Mouse (Mus musculus) adrenal gland, postnatal 4 days (tissue): ENCODE measurements around the gene Krt75. TPM values are rescaled to one million over a fixed set of nuclear protein-coding genes. Genes with fewer than 3 reads are reported as not detected.

Source experiments
- DNase-seq, 2 experiments: peaks; one replicate each; pipeline ENCODE4 v3.0.0; 2021 to 2022; ENCODE audit warnings: low spot score in 2 of 2, mixed read lengths in 2 of 2
- long read RNA-seq, 2 experiments: library from polyadenylated mRNA; stranded (forward); transcript quantifications; one replicate each; pipeline ENCODE4 v2.0.0; 2021
- total RNA-seq, 2 experiments: library from RNA; stranded (reverse); gene quantifications; 2 replicates each; pipeline ENCODE4 v1.2.3; 2021

The Krt75 gene
- not detected for total RNA-seq
- long read RNA-seq, experiment 1: 0 reads
- long read RNA-seq, experiment 2: 0 reads

- no peak for DNase-seq
These were observed at the start of gene Krt75 for GRCm38 (mm10) chr15:101573796-101574345. Gene Krt75, minus strand, starts transcription at chr15:101573904.

- DNase-seq: no peak
These were observed 25.4 kb upstream of the Krt75 start for GRCm38 (mm10) chr15:101599123-101599522.

GRCm38 (mm10) chr15:101588216-101588615, 14.5 kb upstream of the Krt75 start:
- no peak for DNase-seq

GRCm38 (mm10) chr15:101584456-101584855, 10.8 kb upstream of the Krt75 start:
- no peak for DNase-seq

GRCm38 (mm10) chr15:101583211-101583965, 9.7 kb upstream of the Krt75 start:
- no peak for DNase-seq

- DNase-seq: no peak
These were observed 8.0 kb upstream of the Krt75 start for GRCm38 (mm10) chr15:101581701-101582100.

GRCm38 (mm10) chr15:101575506-101575905, 1.8 kb upstream of the Krt75 start:
- DNase-seq: no peak

- no peak for DNase-seq
These were observed 5.9 kb downstream of the Krt75 start for GRCm38 (mm10) chr15:101567780-101568179.

- no peak for DNase-seq
These were observed 10.9 kb downstream of the Krt75 start, which contains the start of gene Krt90 for GRCm38 (mm10) chr15:101562850-101563249. Gene Krt90, minus strand, starts transcription at chr15:101562950.

GRCm38 (mm10) chr15:101558034-101558646, 15.6 kb downstream of the Krt75 start:
- no peak for DNase-seq

- no peak for DNase-seq
These were observed 20.5 kb downstream of the Krt75 start for GRCm38 (mm10) chr15:101553169-101553568.

GRCm38 (mm10) chr15:101552188-101552587, 21.5 kb downstream of the Krt75 start:
- DNase-seq: no peak

- DNase-seq: no peak
These were observed 23.1 kb downstream of the Krt75 start, which contains the start of gene Krt82 for GRCm38 (mm10) chr15:101550567-101550966. Gene Krt82, minus strand, starts transcription at chr15:101550667.

- DNase-seq: no peak
These were observed 29.2 kb downstream of the Krt75 start for GRCm38 (mm10) chr15:101544478-101544877.

GRCm38 (mm10) chr15:101542543-101542942, 31.2 kb downstream of the Krt75 start:
- no peak for DNase-seq

GRCm38 (mm10) chr15:101538580-101538900, 35.2 kb downstream of the Krt75 start:
- DNase-seq: no peak

- DNase-seq: no peak
These were observed 35.7 kb downstream of the Krt75 start for GRCm38 (mm10) chr15:101537864-101538579.

- DNase-seq: no peak
These were observed 37.5 kb downstream of the Krt75 start for GRCm38 (mm10) chr15:101536054-101536850.

- DNase-seq: no peak
These were observed 41.0 kb downstream of the Krt75 start, which contains the start of gene Krt84 for GRCm38 (mm10) chr15:101532720-101533119. Gene Krt84, minus strand, starts transcription at chr15:101532820.

- no peak for DNase-seq
These were observed 51.0 kb downstream of the Krt75 start for GRCm38 (mm10) chr15:101522556-101523232.
